Mouse (Mus musculus): ENCODE measurements at regions not wholly inside any gene's neighbourhood (a gene's known extent, or its start where the extent isn't known, plus 50 kb on each side); places are given as distances from the start of the nearest gene placed in this dataset.

DNA sequence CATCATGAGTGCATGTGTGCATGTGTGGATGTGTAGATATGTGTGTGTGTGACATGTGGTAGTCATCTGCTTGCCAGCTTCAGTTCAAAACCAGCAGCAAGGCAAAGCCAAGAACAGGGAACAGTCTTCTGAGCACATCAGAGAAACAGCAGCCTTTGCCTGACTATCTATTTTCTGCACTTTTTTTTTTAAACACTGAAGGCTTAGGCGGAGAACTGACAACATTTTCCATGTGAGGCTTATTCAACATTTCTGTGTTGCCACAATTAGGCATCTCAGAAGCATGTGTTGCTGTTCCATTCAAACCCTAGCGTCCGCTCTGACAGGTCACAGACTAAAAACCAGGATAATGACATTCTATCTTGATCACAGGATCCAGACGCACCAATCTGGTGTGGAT lies 122.9 kb upstream of the Atxn1 start:
- Histone ChIP-seq H3K27ac (no peak overlapping the region), H3K9me3 (ENCODE audit: control insufficient read depth, low read length) (no peaks in the 10 kb centered on the region), H3K4me3 (ENCODE audit: insufficient read depth in 1 of 2, low read depth in 2 of 2, low read length in 2 of 2) (no peak overlapping the region), H3K9ac (replicated peaks) (no peak overlapping the region), H3K36me3 (replicated peaks; ENCODE audit: control insufficient read depth, insufficient read depth, low read depth) (no peaks in the 10 kb centered on the region), H3K27me3 (ENCODE audit: control insufficient read depth, insufficient read depth, low read length) (no peaks in the 10 kb centered on the region), H3K4me2 (ENCODE audit: low read depth) (no peak overlapping the region), H3K4me1 (replicated peaks; ENCODE audit: control insufficient read depth in 2 of 2, insufficient read depth in 2 of 2, low read length in 1 of 2) (peaks cover 0 to 4% of the 10 kb centered on the region in 2 experiments; a peak in 2 of 4 replicates)
- 75% methylated on average over 4 of the region's 4 CpGs for WGBS (ENCODE audit: insufficient replicate concordance)
- TF ChIP-seq CTCF (IDR thresholded peaks at IDR 0.05; ENCODE audit: low read depth) (no peak), EP300 (IDR thresholded peaks at IDR 0.05; ENCODE audit: low read depth) (no peak)
- DNase-seq (ENCODE audit: low read depth in 3 of 3, low spot score in 3 of 3), result no peak
- ATAC-seq (ENCODE audit: insufficient read depth), result no peak

DNA sequence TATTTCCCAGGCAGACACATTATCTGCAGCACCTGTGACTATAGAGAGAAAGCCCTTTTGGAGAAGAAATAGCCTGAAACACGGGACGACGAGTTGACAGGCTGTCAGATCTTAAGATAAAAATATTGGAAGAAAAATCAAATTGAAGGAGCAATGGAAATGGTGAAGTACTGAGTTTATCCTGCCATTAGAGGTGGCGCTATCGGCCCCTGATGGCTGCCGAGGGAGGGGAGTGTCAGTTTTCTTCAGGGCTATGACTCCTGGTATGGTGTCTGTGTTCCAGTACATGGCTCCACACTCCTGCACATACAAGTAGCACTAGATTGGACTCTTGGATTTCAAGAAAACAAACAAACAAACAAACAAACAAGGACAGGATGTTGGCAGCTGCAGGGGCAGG lies 112.1 kb upstream of the Atxn1 start:
- 59% methylated on average over 6 of the region's 6 CpGs for WGBS (ENCODE audit: insufficient replicate concordance)
- Histone ChIP-seq H3K36me3 (replicated peaks; ENCODE audit: control insufficient read depth, insufficient read depth, low read depth) (no peaks in the 10 kb centered on the region), H3K27me3 (ENCODE audit: control insufficient read depth, insufficient read depth, low read length) (no peaks in the 10 kb centered on the region), H3K4me3 (ENCODE audit: insufficient read depth in 1 of 2, low read depth in 2 of 2, low read length in 2 of 2) (no peak overlapping the region), H3K4me2 (ENCODE audit: low read depth) (no peak overlapping the region), H3K9me3 (ENCODE audit: control insufficient read depth, low read length) (no peaks in the 10 kb centered on the region), H3K4me1 (replicated peaks; ENCODE audit: control insufficient read depth in 2 of 2, insufficient read depth in 2 of 2, low read length in 1 of 2) (no peaks in the 10 kb centered on the region), H3K9ac (replicated peaks) (no peak overlapping the region), H3K27ac (no peak overlapping the region)
- DNase-seq (ENCODE audit: low read depth in 3 of 3, low spot score in 3 of 3), result no peak
- ATAC-seq (ENCODE audit: insufficient read depth), result no peak
- no peak for TF ChIP-seq EP300 (IDR thresholded peaks at IDR 0.05; ENCODE audit: low read depth)
- 0 out of 2 replicates have a peak, but pooled peaks have one; percentile 14 for TF ChIP-seq CTCF (IDR thresholded peaks at IDR 0.05; ENCODE audit: low read depth)

DNA sequence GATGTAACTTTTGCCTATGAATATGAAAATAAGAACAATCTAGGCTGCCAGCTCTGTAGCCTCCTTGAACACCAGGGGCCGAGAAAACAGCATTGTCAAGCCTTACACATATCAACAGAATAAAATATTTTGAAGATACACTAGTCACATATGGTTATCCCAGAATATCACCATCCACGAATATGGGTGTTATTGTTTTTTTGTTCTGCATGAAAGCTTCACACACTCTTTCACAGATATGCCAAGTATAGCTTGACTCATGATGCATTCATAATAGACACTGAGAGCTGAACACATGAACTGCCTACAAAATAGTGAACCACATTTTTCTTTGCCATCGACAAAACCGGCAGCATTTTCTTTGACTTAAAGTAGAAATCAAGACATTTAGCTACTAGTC lies 106.9 kb upstream of the Atxn1 start:
- Histone ChIP-seq H3K36me3 (replicated peaks; ENCODE audit: control insufficient read depth, insufficient read depth, low read depth) (no peaks in the 10 kb centered on the region), H3K4me2 (ENCODE audit: low read depth) (no peak overlapping the region), H3K27me3 (ENCODE audit: control insufficient read depth, insufficient read depth, low read length) (no peaks in the 10 kb centered on the region), H3K9me3 (ENCODE audit: control insufficient read depth, low read length) (no peaks in the 10 kb centered on the region), H3K27ac (no peak overlapping the region), H3K4me1 (replicated peaks; ENCODE audit: control insufficient read depth in 2 of 2, insufficient read depth in 2 of 2, low read length in 1 of 2) (no peaks in the 10 kb centered on the region), H3K4me3 (ENCODE audit: insufficient read depth in 1 of 2, low read depth in 2 of 2, low read length in 2 of 2) (no peak overlapping the region), H3K9ac (replicated peaks) (no peak overlapping the region)
- TF ChIP-seq EP300 (IDR thresholded peaks at IDR 0.05; ENCODE audit: low read depth) (no peak), CTCF (IDR thresholded peaks at IDR 0.05; ENCODE audit: low read depth) (no peak)
- WGBS (ENCODE audit: insufficient replicate concordance), result 60% methylated on average over 4 of the region's 4 CpGs
- ATAC-seq (ENCODE audit: insufficient read depth) (no peak), DNase-seq (ENCODE audit: low read depth in 3 of 3, low spot score in 3 of 3) (no peak)

DNA sequence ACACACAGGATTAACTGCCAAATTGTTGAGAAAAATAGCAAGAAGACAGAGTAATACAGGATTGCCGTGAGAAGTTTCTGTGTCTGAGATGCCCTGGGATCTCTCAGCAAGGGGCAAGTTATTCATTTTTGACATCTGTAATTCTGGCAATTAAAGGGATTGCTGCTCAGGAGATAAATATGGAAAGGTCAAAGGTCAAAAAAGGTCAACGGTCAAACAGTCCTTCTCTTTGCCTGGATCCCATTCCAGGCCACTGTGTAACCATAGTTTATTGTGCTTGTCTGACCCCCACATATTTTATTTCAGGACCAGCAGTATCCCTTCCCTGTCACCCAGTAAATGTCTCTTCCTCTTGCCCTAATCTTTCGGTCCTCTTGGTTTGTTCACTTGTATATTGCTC lies 104.8 kb upstream of the Atxn1 start:
- no peak overlapping the region for H3K9ac ChIP-seq (replicated peaks)
- no peak overlapping the region for H3K4me3 ChIP-seq (ENCODE audit: insufficient read depth in 1 of 2, low read depth in 2 of 2, low read length in 2 of 2)
- ATAC-seq (ENCODE audit: insufficient read depth), result no peak
- no peak overlapping the region for H3K27ac ChIP-seq
- no peaks in the 10 kb centered on the region for H3K27me3 ChIP-seq (ENCODE audit: control insufficient read depth, insufficient read depth, low read length)
- WGBS (ENCODE audit: insufficient replicate concordance), result 67% methylated on average over 3 of the region's 3 CpGs
- H3K9me3 ChIP-seq (ENCODE audit: control insufficient read depth, low read length), result no peaks in the 10 kb centered on the region
- H3K4me2 ChIP-seq (ENCODE audit: low read depth), result no peak overlapping the region
- no peaks in the 10 kb centered on the region for H3K4me1 ChIP-seq (replicated peaks; ENCODE audit: control insufficient read depth in 2 of 2, insufficient read depth in 2 of 2, low read length in 1 of 2)
- TF ChIP-seq EP300 (IDR thresholded peaks at IDR 0.05; ENCODE audit: low read depth), result no peak
- TF ChIP-seq CTCF (IDR thresholded peaks at IDR 0.05; ENCODE audit: low read depth), result no peak
- no peaks in the 10 kb centered on the region for H3K36me3 ChIP-seq (replicated peaks; ENCODE audit: control insufficient read depth, insufficient read depth, low read depth)
- no peak for DNase-seq (ENCODE audit: low read depth in 3 of 3, low spot score in 3 of 3)

DNA sequence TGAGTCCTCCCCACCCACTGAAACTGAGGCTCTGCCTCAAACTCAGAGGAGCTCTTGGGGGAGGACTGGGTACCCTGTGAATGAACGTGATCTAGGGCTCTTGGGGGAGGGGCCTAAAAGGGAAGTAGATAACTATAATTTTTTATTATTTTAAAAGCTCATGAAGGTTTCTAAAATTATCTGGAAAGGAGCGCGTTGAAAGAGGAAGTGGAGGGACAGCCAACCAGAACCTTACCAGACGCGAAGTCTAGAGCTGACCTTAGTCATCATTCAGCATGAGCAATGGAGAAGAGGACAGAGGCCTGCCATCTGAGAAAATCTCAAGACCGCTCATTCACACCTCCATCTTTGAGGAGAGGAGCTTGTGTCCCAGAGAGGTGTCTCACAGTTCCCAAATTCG lies 98.0 kb upstream of the Atxn1 start:
- ATAC-seq (ENCODE audit: insufficient read depth) (no peak), DNase-seq (ENCODE audit: low read depth in 3 of 3, low spot score in 3 of 3) (no peak)
- no peaks in the 10 kb centered on the region for H3K27me3 ChIP-seq (ENCODE audit: control insufficient read depth, insufficient read depth, low read length)
- H3K9me3 ChIP-seq (ENCODE audit: control insufficient read depth, low read length), result no peaks in the 10 kb centered on the region
- no peak overlapping the region for H3K9ac ChIP-seq (replicated peaks)
- no peak overlapping the region for H3K27ac ChIP-seq
- TF ChIP-seq EP300 (IDR thresholded peaks at IDR 0.05; ENCODE audit: low read depth), result no peak
- no peak for TF ChIP-seq CTCF (IDR thresholded peaks at IDR 0.05; ENCODE audit: low read depth)
- H3K4me1 ChIP-seq (replicated peaks; ENCODE audit: control insufficient read depth in 2 of 2, insufficient read depth in 2 of 2, low read length in 1 of 2), result peaks cover 0 to 5% of the 10 kb centered on the region in 2 experiments; a peak in 1 of 4 replicates
- 49% methylated on average over 7 of the region's 7 CpGs for WGBS (ENCODE audit: insufficient replicate concordance)
- H3K4me3 ChIP-seq (ENCODE audit: insufficient read depth in 1 of 2, low read depth in 2 of 2, low read length in 2 of 2), result no peak overlapping the region
- no peaks in the 10 kb centered on the region for H3K36me3 ChIP-seq (replicated peaks; ENCODE audit: control insufficient read depth, insufficient read depth, low read depth)
- H3K4me2 ChIP-seq (ENCODE audit: low read depth), result no peak overlapping the region
